17 mouse cellular contexts compared by ENCODE assay signal in the genomic region with DNA sequence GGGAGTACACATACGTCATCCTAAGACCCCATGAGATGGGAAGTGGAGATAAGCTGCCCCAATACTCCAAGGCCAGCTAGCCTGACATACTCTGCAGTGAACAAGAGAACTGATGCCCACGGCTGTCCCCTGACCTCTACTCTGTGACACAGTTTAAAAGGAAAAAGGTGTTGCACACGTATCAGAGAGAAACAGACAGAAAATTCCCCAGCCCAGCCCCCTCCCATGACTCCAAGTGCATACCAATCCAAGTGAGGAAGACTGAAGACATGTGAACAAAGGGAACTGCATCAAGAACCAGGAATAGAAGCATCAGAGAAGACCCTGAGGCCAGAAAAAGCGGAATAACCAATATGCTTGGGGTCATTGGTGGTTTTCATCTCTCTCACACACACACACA.
"Had no signal": no experiment of that assay in that cellular context is flagged by ENCODE, and none has a peak within 500 bp of the region (broad histone marks: within the 10 kb centered on the region; RNA-seq: fewer than 3 reads in every experiment).

No protein-coding gene starts in this region.

- H3K9me3 ChIP-seq: liver, embryonic 13.5 days; liver, embryonic 15.5 days; lung, embryonic 15.5 days; megakaryocyte, embryonic 14.5 days; neural tube, embryonic 13.5 days; stomach, embryonic 15.5 days had no signal

- H3K9ac ChIP-seq: liver, embryonic 13.5 days; liver, embryonic 15.5 days; liver, postnatal 0 days; lung, embryonic 15.5 days; neural tube, embryonic 13.5 days; stomach, embryonic 15.5 days had no signal

- H3K4me1 ChIP-seq: liver, embryonic 13.5 days; liver, embryonic 15.5 days; stomach, embryonic 15.5 days had no signal

- H3K27me3 ChIP-seq: liver, embryonic 13.5 days; liver, embryonic 15.5 days; lung, embryonic 15.5 days; neural tube, embryonic 13.5 days; stomach, embryonic 15.5 days had no signal

- H3K27ac ChIP-seq: liver, embryonic 13.5 days; liver, embryonic 15.5 days; lung, embryonic 15.5 days; macrophage; neural tube, embryonic 13.5 days; stomach, embryonic 15.5 days; stomach, postnatal 0 days had no signal

- H3K36me3 ChIP-seq: liver, embryonic 13.5 days; liver, embryonic 15.5 days; lung, embryonic 15.5 days; neural tube, embryonic 13.5 days; stomach, embryonic 15.5 days had no signal

- DNase-seq: liver, embryonic 13.5 days; liver, postnatal 0 days; lung, adult 2 months; lung, postnatal 14 days; lung, postnatal 36 days; midbrain, embryonic 14.5 days; right cerebral cortex, postnatal 14 days; thymus, adult 2 months; thymus, postnatal 25 days had no signal

- H3K4me3 ChIP-seq: liver, embryonic 13.5 days; liver, embryonic 15.5 days; lung, embryonic 15.5 days; megakaryocyte, embryonic 14.5 days; neural tube, embryonic 13.5 days; stomach, embryonic 15.5 days had no signal

- H3K4me2 ChIP-seq: liver, embryonic 13.5 days; liver, embryonic 15.5 days; lung, embryonic 15.5 days; neural tube, embryonic 13.5 days; stomach, embryonic 15.5 days had no signal

- ATAC-seq: liver, postnatal 0 days; lung, postnatal 0 days had no signal
